Mouse (Mus musculus): Measurements from ENCODE around the gene Zfp715. TPM values are rescaled to one million over a fixed set of nuclear protein-coding genes. Genes with fewer than 3 reads are reported as not detected.
A peak's percentile ranks its signal among the peaks of the same experiment; 100 is the strongest.

Gene Zfp715
- polyA plus RNA-seq, 1 experiment from 2014 or later = 10.5 TPM

DNA sequence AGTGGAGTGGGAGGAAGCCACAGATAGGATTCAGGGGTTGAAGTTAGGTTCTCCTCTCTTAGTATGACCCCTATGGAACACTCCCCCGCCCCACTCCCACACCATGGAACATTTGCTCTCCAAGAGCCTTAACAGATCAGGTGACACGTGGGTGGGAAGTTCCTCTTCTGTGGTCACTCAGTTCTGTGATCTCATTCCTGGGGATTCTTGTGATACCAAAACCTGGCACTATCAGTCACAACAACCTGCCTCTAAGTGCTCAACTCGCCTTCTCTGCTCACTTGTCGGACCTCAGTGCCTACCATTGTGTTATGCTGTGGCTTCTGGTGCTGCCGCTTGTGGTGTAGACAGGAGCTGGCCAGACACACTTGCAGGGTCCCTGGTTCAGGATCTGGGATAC, 30.1 kb upstream of the Zfp715 start:
- Histone ChIP-seq H3K27me3 (ENCODE audit: low read depth, poor library complexity, severe bottlenecking) (no peaks in the 10 kb centered on the region), H3K4me1 (no peaks in the 10 kb centered on the region), H3K9me3 (replicated peaks) (no peaks in the 10 kb centered on the region), H3K27ac (replicated peaks) (no peak overlapping the region), H3K4me3 (no peak overlapping the region), H3K36me3 (no peaks in the 10 kb centered on the region)
- DNase-seq (ENCODE audit: low spot score) = no peak
- 76% methylated on average over 5 of the region's 5 CpGs for WGBS

DNA sequence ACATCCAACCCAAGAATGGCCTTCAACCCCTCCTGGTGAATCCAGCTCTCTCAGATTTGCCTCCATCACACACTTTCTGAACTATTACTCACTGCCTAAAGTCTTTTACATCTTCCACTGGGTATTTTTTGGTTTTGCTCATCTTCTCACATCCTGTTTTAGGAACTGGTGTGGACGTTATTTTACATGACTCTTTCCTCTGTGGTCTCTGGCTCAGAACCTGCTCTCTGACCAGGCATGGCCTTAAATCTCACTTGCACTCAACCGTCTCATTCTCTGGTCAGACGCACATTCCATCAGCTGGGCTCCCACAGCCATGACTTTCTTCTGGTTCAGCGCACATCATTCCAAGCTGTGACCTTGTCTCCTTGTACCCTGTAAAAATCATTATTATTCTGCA, 27.7 kb upstream of the Zfp715 start:
- Histone ChIP-seq H3K4me3 (no peak overlapping the region), H3K4me1 (no peaks in the 10 kb centered on the region), H3K27me3 (ENCODE audit: low read depth, poor library complexity, severe bottlenecking) (no peaks in the 10 kb centered on the region), H3K9me3 (replicated peaks) (no peaks in the 10 kb centered on the region), H3K36me3 (no peaks in the 10 kb centered on the region), H3K27ac (replicated peaks) (no peak overlapping the region)
- WGBS = 86% methylated on average over 4 of the region's 4 CpGs
- DNase-seq (ENCODE audit: low spot score) = no peak

DNA sequence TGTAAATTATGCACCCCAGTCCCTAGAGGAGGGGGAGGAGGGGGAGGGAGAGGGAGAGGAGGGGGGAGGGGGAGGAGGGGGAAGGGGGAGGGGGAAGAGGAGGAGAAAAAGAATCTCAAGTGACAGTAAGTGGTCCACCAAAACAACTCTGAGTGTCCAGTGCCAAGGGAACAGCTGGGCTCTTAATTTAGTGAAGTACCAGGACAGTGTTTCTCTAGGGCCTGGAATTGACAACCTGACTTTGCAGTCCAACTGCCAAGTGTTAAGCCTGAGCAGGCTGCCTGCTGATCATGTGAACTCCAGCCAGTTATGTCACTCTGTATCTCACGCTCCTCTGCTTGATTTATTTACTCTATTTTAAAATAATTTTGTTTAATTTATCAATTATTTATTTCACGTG, 20.8 kb upstream of the Zfp715 start:
- H3K4me1 ChIP-seq = no peaks in the 10 kb centered on the region
- H3K27me3 ChIP-seq (ENCODE audit: low read depth, poor library complexity, severe bottlenecking) = no peaks in the 10 kb centered on the region
- no peak overlapping the region for H3K4me3 ChIP-seq
- no peaks in the 10 kb centered on the region for H3K9me3 ChIP-seq (replicated peaks)
- WGBS = 76% methylated on average over 2 of the region's 2 CpGs
- DNase-seq (ENCODE audit: low spot score) = no peak
- H3K27ac ChIP-seq (replicated peaks) = no peak overlapping the region
- H3K36me3 ChIP-seq = no peaks in the 10 kb centered on the region

DNA sequence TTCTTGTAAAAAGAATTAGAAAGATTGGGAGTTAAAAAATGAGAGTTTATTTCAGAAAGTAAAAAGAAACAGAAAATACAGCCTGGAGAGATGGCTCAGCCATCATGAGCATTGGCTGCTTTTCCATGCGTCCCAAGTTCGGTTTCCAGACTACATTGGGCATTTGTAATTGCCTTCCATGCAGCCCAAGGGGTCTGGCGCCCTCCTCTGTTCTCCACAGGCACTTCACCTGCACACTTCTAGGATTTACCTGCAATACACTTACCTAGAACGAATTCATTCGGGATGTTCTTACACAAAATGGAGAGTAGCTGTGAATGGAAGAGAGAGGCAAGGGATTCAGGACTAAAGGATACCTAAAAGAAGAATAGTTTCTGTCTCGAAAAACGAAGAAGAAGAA, 20.1 kb upstream of the Zfp715 start:
- WGBS = 41% methylated on average over 5 of the region's 7 CpGs
- no peak overlapping the region for H3K27ac ChIP-seq (replicated peaks)
- H3K27me3 ChIP-seq (ENCODE audit: low read depth, poor library complexity, severe bottlenecking) = no peaks in the 10 kb centered on the region
- no peaks in the 10 kb centered on the region for H3K4me1 ChIP-seq
- H3K36me3 ChIP-seq = no peaks in the 10 kb centered on the region
- H3K9me3 ChIP-seq (replicated peaks) = no peaks in the 10 kb centered on the region
- H3K4me3 ChIP-seq = no peak overlapping the region
- DNase-seq (ENCODE audit: low spot score) = no peak

DNA sequence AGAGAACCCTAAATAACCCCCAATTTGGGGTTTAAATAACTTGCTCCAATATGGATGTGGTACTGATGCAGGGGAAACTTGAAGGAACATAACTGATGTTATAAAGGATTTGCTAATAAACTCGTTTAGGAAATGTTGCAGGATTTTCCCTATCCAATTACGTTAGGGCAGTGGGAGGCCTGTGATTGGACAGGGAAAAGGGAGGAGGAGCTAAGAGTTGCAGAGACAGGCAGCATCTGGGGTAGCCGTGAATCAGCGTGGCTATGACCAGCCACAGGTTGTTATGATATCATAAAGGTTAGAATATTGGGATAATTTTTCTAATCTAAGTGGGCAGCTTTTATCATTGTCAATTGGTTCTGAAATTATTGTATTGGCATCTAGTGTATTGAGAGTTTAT, 15.0 kb upstream of the Zfp715 start:
- Histone ChIP-seq H3K36me3 (no peaks in the 10 kb centered on the region), H3K9me3 (replicated peaks) (no peaks in the 10 kb centered on the region), H3K4me1 (no peaks in the 10 kb centered on the region), H3K27ac (replicated peaks) (no peak overlapping the region), H3K4me3 (no peak overlapping the region), H3K27me3 (ENCODE audit: low read depth, poor library complexity, severe bottlenecking) (no peaks in the 10 kb centered on the region)
- no peak for DNase-seq (ENCODE audit: low spot score)
- 66% methylated on average over 4 of the region's 4 CpGs for WGBS

DNA sequence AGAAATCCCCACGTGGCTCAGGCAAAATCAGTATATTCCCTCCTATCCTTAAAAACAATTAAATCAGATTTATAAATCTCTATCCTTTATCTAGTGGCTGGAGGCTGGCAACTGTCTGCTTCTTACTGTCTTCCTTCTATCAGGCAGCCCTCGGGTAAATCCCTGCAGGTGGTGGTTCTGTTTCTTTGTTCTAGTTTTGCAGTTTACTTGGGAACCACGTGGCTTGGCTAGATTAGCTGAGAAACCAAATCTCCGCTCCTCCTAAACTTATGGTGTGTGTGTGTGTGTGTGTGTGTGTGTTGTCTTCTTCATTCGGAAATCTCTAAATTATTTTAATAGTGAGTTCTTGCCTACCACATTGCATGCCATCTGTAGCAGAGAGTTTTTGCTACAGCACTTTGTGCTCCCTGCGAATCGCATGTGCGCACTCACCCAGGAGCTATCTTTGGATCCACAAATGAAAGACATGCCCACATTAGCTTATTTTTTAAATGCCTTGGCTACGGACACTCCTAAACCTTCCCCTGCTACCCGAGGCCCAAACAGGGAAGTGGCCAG, 13.2 kb upstream of the Zfp715 start:
- Histone ChIP-seq H3K4me3 (no peak overlapping the region), H3K4me1 (no peaks in the 10 kb centered on the region), H3K27ac (replicated peaks) (no peak overlapping the region), H3K27me3 (ENCODE audit: low read depth, poor library complexity, severe bottlenecking) (no peaks in the 10 kb centered on the region), H3K36me3 (no peaks in the 10 kb centered on the region), H3K9me3 (replicated peaks) (0 out of 2 replicates have a peak, but pooled peaks cover 6% of the 10 kb centered on the region)
- no peak for DNase-seq (ENCODE audit: low spot score)
- WGBS = 51% methylated on average over 10 of the region's 10 CpGs

DNA sequence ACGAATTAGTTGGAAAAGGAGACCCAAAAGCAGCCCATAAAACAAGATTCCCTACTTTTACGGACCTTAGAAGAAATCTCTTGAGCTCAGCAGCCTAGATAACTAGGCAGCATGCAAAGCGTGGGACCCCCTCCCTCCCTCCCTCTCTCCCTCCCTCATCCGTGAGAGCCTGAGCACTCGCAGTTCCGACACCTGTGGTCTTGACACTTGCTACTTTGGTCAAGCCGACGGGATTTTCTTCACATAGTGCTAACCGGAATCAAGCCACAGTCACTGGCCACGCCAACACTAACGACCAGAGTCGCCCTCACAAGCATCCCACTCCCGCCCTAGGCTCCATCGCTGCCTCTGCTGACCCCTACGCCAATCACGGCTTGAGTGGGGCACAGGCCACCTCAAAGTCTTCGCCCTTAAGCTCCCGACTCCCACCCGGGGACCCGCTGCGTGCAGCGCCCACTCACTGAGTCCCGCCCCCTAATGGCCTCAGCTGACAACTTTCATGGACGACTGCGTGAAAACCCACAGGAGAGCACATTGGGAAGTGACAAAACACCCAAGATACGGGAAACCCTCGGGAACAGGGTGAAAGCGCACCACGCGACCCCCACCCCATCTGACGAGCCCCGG, 595 bp downstream of the Zfp715 start:
- H3K27ac ChIP-seq (replicated peaks) = peak overlapping the region; percentile 88
- H3K4me1 ChIP-seq = peaks cover 16% of the 10 kb centered on the region
- no peaks in the 10 kb centered on the region for H3K9me3 ChIP-seq (replicated peaks)
- peaks cover 34% of the 10 kb centered on the region for H3K36me3 ChIP-seq
- no peaks in the 10 kb centered on the region for H3K27me3 ChIP-seq (ENCODE audit: low read depth, poor library complexity, severe bottlenecking)
- DNase-seq (ENCODE audit: low spot score) = no peak
- WGBS = 2% methylated on average over 32 of the region's 32 CpGs
- peak overlapping the region; percentile 87 for H3K4me3 ChIP-seq

DNA sequence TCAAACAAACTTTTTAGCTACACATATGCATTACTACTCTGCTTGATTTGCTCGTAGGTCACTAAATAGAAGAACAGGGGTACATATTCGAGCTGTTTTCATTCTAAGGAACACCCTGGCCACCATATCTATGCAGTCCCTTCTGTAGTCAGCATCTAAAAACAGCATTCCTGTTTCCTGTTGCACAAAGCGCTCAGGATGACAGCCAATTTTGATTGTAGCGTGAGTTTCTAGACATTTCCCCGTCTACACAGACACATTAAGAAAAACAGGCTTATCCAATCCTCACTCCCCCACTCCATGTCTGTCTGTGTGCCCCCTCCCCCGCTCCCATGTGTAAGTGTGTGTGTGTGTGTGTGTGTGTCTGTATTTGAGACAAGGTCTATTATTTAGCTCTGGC, 1.5 kb downstream of the Zfp715 start:
- peaks cover 16% of the 10 kb centered on the region for H3K4me1 ChIP-seq
- no peak for DNase-seq (ENCODE audit: low spot score)
- 82% methylated on average over 6 of the region's 6 CpGs for WGBS
- peak overlapping the region; percentile 87 for H3K4me3 ChIP-seq
- no peaks in the 10 kb centered on the region for H3K27me3 ChIP-seq (ENCODE audit: low read depth, poor library complexity, severe bottlenecking)
- no peak overlapping the region for H3K27ac ChIP-seq (replicated peaks)
- peaks cover 42% of the 10 kb centered on the region for H3K36me3 ChIP-seq
- no peaks in the 10 kb centered on the region for H3K9me3 ChIP-seq (replicated peaks)

DNA sequence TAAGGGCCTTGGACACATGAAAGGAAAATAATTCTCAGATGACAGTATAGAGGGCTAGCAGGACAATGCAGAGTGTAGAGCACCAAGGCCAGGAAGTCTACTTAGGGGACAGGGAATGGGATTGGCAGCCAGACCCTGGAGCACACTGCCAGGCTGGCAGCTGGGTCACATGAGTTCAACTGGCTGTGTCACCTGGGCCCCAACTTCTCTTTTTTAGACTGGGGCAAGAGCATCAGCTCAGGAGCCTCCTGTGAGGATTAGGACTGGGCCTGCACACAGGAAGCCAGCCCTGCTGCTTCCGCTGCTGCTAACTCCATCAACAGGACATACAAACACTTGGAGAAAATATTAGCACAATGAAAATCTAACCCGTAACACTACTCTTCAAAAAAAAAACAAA, 4.0 kb downstream of the Zfp715 start:
- DNase-seq (ENCODE audit: low spot score) = no peak
- Histone ChIP-seq H3K4me3 (no peak overlapping the region), H3K9me3 (replicated peaks) (no peaks in the 10 kb centered on the region), H3K36me3 (peaks cover 65% of the 10 kb centered on the region), H3K27ac (replicated peaks) (no peak overlapping the region), H3K27me3 (ENCODE audit: low read depth, poor library complexity, severe bottlenecking) (no peaks in the 10 kb centered on the region), H3K4me1 (peaks cover 16% of the 10 kb centered on the region)
- WGBS = 89% methylated on average over 2 of the region's 2 CpGs

DNA sequence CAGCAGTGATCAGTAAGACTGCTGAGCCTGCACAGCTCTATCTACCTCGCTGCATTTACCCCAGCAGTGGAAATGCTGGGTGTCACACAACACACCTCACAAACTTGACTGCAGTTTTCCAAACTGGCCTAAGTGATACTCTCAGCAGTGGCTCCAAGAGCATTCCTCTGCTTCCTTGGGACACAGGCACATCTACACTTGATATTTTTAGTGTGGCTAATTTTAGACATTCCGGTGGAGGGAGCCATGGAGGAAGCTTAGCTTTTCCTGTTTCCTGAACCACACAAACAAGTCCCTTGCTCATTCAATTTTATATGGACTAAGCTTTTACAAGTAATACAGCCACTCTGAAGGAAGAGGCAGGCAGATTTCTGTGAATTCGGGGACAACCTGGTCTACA, 7.9 kb downstream of the Zfp715 start:
- Histone ChIP-seq H3K27ac (replicated peaks) (no peak overlapping the region), H3K9me3 (replicated peaks) (no peaks in the 10 kb centered on the region), H3K36me3 (peaks cover 86% of the 10 kb centered on the region), H3K27me3 (ENCODE audit: low read depth, poor library complexity, severe bottlenecking) (no peaks in the 10 kb centered on the region), H3K4me3 (no peak overlapping the region), H3K4me1 (no peaks in the 10 kb centered on the region)
- no peak for DNase-seq (ENCODE audit: low spot score)
- WGBS = 94% methylated on average over 3 of the region's 3 CpGs

DNA sequence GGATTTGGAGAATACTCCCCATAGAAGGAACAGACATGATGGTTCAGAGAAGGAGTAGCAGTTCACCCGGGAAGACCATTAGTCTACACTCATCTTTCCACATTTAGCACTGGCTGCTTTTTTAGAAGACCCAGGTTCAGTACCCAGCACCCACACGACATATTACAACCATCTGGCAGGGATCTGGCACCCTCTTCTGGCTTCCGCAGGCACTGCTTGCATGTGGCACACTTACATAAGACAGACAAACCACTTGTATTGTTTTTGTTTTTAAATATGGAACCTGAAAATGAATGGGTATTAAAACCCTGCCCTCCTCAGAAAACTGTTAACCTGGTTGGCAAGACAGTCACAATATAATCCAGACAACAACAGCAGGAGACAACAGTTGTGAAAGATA, 21.6 kb downstream of the Zfp715 start:
- H3K4me1 ChIP-seq = no peaks in the 10 kb centered on the region
- DNase-seq (ENCODE audit: low spot score) = no peak
- WGBS = 90% methylated on average over 3 of the region's 3 CpGs
- H3K27me3 ChIP-seq (ENCODE audit: low read depth, poor library complexity, severe bottlenecking) = no peaks in the 10 kb centered on the region
- H3K9me3 ChIP-seq (replicated peaks) = no peaks in the 10 kb centered on the region
- no peak overlapping the region for H3K4me3 ChIP-seq
- H3K36me3 ChIP-seq = peaks cover 13% of the 10 kb centered on the region
- H3K27ac ChIP-seq (replicated peaks) = no peak overlapping the region

DNA sequence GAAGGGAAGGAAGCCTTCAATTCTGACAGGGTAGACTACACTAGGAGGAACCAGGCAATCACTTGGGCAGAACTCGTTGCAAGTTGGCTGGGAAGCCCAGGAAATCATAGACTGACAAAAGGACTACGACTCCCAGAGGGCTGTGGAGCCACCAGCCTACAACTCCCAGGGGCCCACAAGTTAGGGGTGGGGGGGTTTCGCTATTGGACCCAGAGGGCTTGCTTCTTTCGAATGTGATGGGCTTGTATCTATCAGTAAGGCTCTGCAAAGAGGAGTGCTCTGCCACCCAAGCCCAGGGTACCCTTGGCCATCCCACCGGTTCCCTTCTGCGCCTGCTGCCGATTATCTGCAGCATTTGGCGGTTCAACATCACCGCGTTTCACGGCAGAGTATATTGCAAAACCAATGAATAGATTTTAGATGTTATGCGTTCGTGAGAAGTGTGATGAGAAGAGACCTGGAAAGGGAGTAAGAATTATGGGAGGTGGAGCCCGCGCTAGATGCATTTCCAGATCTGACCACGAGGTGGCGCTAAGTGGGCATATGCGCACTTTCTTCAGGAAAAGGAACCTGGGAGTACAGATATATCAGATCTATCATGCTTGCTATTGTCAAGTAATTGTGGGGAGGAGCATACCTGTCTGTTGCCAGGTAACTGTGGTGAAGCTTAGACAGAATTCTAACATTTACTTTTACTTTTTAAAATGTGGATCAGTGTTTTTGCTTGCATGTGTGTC, 30.1 kb downstream of the Zfp715 start:
- 14% methylated on average over 18 of the region's 18 CpGs for WGBS
- no peaks in the 10 kb centered on the region for H3K9me3 ChIP-seq (replicated peaks)
- peak; percentile 70 for DNase-seq (ENCODE audit: low spot score)
- H3K27me3 ChIP-seq (ENCODE audit: low read depth, poor library complexity, severe bottlenecking) = no peaks in the 10 kb centered on the region
- no peaks in the 10 kb centered on the region for H3K36me3 ChIP-seq
- no peaks in the 10 kb centered on the region for H3K4me1 ChIP-seq
- peak overlapping the region; percentile 42 for H3K4me3 ChIP-seq
- no peak overlapping the region for H3K27ac ChIP-seq (replicated peaks)

DNA sequence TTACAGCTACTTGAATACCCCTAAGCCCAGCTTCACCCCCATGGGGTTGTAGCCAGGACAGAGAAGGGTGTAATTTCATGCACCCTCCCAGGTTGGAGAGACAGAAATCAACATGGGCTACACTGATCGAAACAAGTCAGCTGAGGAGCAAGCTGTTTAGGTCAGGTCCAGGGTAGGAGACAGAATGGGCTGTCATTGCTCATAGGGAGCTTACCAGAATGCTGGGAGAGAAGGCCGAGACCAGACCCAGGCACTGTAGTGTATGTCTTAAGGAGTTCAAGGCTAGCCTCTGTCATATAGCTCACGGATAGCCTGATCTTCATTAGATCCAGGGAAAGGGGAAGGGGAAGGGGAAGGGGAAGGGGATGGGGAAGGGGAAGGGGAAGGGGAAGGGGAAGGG, 30.6 kb downstream of the Zfp715 start:
- no peak for DNase-seq (ENCODE audit: low spot score)
- 86% methylated on average over 2 of the region's 3 CpGs for WGBS
- H3K4me3 ChIP-seq = no peak overlapping the region

More for the DNA sequence above, 30.6 kb downstream of the Zfp715 start:
- no peaks in the 10 kb centered on the region for H3K4me1 ChIP-seq
- H3K36me3 ChIP-seq = no peaks in the 10 kb centered on the region
- no peaks in the 10 kb centered on the region; the same call in 1 of the 2 replicates for H3K9me3 ChIP-seq (replicated peaks)
- no peaks in the 10 kb centered on the region for H3K27me3 ChIP-seq (ENCODE audit: low read depth, poor library complexity, severe bottlenecking)
- H3K27ac ChIP-seq (replicated peaks) = no peak overlapping the region
